Mouse (Mus musculus) heart, adult 2 months (tissue): ENCODE data around the gene Grik3. TPM values are rescaled to one million over a fixed set of nuclear protein-coding genes. Genes with fewer than 3 reads are reported as not detected.
A peak's percentile ranks its signal among the peaks of the same experiment; 100 is the strongest.

ENCODE experiments used
- DNase-seq, 2 experiments: peaks; one replicate each; pipeline ENCODE4 v3.0.0; 2021
- H3K27ac ChIP-seq: fragments of 200-600 bp; 2 replicates; pipeline ENCODE4 v1.8.1; 2022
- H3K27me3 ChIP-seq: fragments of 200-500 bp; 2 replicates; pipeline ENCODE4 v1.6.1; 2012; ENCODE audit warnings: mild to moderate bottlenecking, low read length, inconsistent platforms, mixed read lengths; ENCODE audit not compliant: control insufficient read depth, insufficient read depth
- H3K36me3 ChIP-seq: fragments of 200-500 bp; 2 replicates; pipeline ENCODE4 v1.6.1; 2012; ENCODE audit warnings: low read length, inconsistent platforms; ENCODE audit not compliant: control insufficient read depth, insufficient read depth
- H3K4me1 ChIP-seq: fragments of 200-500 bp; 2 replicates; pipeline ENCODE4 v1.6.1; 2011; ENCODE audit warnings: low read length; ENCODE audit not compliant: control insufficient read depth, insufficient read depth
- H3K4me3 ChIP-seq: fragments of 200-600 bp; 2 replicates; pipeline ENCODE4 v1.8.1; 2022
- H3K79me2 ChIP-seq: fragments of 200-500 bp; replicated peaks from 2 replicates; pipeline ENCODE4 v1.6.1; 2012; ENCODE audit warnings: mild to moderate bottlenecking, inconsistent platforms, low read length, moderate library complexity, mixed read lengths; ENCODE audit not compliant: control insufficient read depth, insufficient read depth
- H3K9ac ChIP-seq: fragments of 200-500 bp; 2 replicates; pipeline ENCODE4 v1.6.1; 2012; ENCODE audit warnings: low read depth, mild to moderate bottlenecking, control low read depth, inconsistent platforms, low read length, mixed read lengths
- CTCF ChIP-seq: fragments of 200-600 bp; IDR thresholded peaks from 2 replicates; pipeline ENCODE4 v1.8.1; 2022; ENCODE audit warnings: antibody characterized with exemption, mild to moderate bottlenecking, moderate library complexity
- EP300 ChIP-seq: fragments of 200-500 bp; IDR thresholded peaks from 2 replicates; pipeline ENCODE4 v1.6.1; 2011; ENCODE audit warnings: low read depth, low read length, control low read depth; ENCODE audit not compliant: insufficient read depth
- POLR2A ChIP-seq: fragments of 200-500 bp; IDR thresholded peaks from 2 replicates; pipeline ENCODE4 v1.6.1; 2011; ENCODE audit warnings: mild to moderate bottlenecking, low read depth, low read length, control low read depth; ENCODE audit not compliant: insufficient read depth
- WGBS: fragments of 180-500 bp; shearing (Covaris S2); methylation state at CpG from one replicate; pipeline ENCODE4 v1.1.7; 2018; 5-methylcytosine and 5-hydroxymethylcytosine counted together
- intact Hi-C: fragments of 180-260 bp; cut with DNase I; formaldehyde crosslinking; loops from one replicate; pipeline ENCODE4 v1.15.1; 2025
- polyA plus RNA-seq: library from polyadenylated mRNA; depleted of rRNA; stranded (reverse); fragments of >200 nt; gene quantifications from 2 replicates; pipeline ENCODE4 v1.2.3, GENCODE M21; 2012
- total RNA-seq, 2 experiments: library from RNA; stranded (reverse); gene quantifications; 2 replicates each; pipeline ENCODE4 v1.2.3; 2021

The Grik3 gene
- total and polyA plus RNA-seq, 3 experiments: 0.14 to 0.25 (median 0.21) TPM

DNA sequence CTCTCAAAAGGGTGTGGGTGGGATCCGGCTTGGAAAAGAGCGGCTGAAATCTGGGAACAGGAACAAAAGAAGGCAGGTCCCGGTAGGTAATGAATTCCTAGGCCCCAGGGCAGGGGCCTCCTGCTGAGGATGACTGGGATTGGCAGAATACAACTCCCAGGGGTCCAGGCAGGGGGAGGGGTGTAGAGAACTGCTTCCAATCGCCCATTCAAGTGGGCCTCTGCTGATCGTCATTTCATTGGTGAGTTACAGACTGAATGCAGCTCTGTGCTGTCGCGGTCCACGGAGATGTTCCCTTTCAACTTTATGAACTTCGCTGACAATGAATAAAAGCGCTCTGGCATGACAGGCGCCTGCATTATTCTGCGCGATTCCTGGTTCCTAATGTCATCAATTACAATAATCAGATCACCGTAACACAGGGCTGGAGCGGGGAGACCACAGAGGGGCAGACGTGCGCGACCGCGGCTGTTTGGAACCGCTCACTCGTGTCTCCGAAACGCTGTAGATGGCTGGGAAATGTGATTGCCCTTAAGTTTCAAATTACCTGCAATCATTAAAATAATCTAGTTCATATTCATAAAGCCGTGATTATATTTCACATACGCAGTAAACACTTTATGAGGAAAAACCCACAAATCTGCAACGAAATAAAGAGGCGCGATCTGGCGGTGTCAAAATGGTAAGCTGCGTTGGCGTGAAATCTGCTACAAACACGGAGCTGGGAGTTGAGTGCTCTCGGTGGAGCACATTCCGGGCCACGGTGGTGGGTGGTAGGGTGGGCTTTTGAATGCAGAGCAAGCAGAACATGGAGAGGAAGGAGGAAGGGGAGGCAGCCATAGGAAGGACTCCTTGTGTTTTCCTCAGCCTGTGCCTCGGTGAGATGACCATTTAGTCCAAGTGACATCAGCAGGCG lies 239.1 kb downstream of the Grik3 start:
- Histone ChIP-seq H3K4me1 (no peaks in the 10 kb centered on the region), H3K36me3 (no peaks in the 10 kb centered on the region), H3K4me3 (no peak overlapping the region), H3K27ac (no peak overlapping the region), H3K27me3 (no peaks in the 10 kb centered on the region; the same call in 1 of the 2 replicates), H3K79me2 (no peaks in the 10 kb centered on the region), H3K9ac (no peak overlapping the region)
- TF ChIP-seq CTCF: no peak
- no peak for TF ChIP-seq POLR2A
- no peak for TF ChIP-seq EP300
- intact Hi-C loops: no loop called here
- no peak for DNase-seq
- WGBS: 12% methylated on average over 38 of the region's 38 CpGs

DNA sequence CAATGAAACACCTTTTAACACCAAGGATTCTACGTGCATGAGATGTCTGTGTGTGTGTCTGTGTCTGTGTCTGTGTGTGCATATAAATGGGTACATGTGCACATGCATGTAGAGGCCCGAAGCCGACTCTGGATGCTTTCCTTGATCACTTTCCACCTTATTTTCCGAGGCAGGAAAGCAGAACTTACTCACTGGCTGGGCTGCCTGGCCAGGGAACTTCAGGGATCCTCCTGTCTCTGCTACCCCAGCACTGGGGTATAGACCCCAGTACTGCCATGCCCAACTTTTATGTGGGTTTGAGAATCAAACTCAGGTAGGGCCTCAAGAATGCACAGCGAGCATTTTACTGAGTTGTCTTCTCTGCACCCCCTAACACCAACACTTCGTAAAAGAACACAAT lies 240.3 kb downstream of the Grik3 start:
- H3K36me3 ChIP-seq: no peaks in the 10 kb centered on the region
- no peaks in the 10 kb centered on the region for H3K4me1 ChIP-seq
- intact Hi-C loops: no loop called here
- H3K27ac ChIP-seq: no peak overlapping the region
- H3K79me2 ChIP-seq: no peaks in the 10 kb centered on the region
- no peak for DNase-seq
- 84% methylated on average over 6 of the region's 6 CpGs for WGBS
- no peak for TF ChIP-seq POLR2A
- no peak for TF ChIP-seq EP300
- TF ChIP-seq CTCF: no peak
- no peak overlapping the region for H3K9ac ChIP-seq
- no peaks in the 10 kb centered on the region; the same call in 1 of the 2 replicates for H3K27me3 ChIP-seq
- H3K4me3 ChIP-seq: no peak overlapping the region

DNA sequence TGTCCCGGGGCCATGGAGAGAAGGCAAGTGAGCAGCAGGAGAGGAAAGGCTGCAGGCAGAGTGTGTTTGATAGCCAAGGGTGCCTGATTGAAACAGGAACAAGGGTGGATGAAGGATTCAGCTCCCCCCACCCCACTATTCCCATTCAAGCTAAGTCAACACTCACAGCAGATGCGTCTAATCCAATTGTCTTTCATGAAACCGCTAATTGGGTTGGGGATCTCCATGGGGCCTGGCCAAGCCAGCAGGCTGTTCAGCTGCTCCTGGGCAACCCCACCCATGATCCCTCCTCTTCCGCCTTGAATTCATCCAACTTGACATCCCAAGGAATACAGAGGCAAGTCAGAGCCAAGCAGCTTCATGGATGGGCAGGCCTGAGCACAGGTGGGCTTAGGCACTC lies 246.3 kb downstream of the Grik3 start:
- no peak for TF ChIP-seq EP300
- TF ChIP-seq POLR2A: no peak
- no peak for TF ChIP-seq CTCF
- Histone ChIP-seq H3K9ac (no peak overlapping the region), H3K27me3 (no peaks in the 10 kb centered on the region), H3K79me2 (no peaks in the 10 kb centered on the region), H3K36me3 (no peaks in the 10 kb centered on the region), H3K4me1 (no peaks in the 10 kb centered on the region), H3K4me3 (no peak overlapping the region), H3K27ac (no peak overlapping the region)
- 55% methylated on average over 4 of the region's 4 CpGs for WGBS
- intact Hi-C loops: no loop called here
- no peak for DNase-seq

DNA sequence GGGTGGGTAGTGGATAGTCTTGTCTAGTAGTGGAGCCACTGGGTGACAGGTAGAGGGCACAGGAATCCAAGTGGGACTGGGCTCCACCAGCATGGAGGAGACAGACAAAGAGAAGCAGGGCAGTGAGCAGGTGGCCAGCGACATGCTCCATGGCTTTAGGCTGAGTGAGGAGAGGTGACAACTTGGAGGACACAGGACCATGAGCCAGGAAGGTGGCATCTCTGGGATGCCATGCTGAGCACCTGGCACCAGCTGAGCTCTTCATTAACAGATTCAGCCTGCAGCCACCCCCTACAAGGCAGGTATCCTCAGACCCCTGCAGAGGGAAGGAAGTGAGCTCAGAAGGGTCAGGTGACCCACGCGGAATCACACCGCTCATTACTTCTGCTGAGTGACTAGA lies 248.3 kb downstream of the Grik3 start:
- Histone ChIP-seq H3K27ac (no peak overlapping the region), H3K79me2 (no peaks in the 10 kb centered on the region), H3K4me3 (no peak overlapping the region), H3K4me1 (no peaks in the 10 kb centered on the region), H3K27me3 (no peaks in the 10 kb centered on the region), H3K9ac (no peak overlapping the region), H3K36me3 (no peaks in the 10 kb centered on the region)
- TF ChIP-seq CTCF (no peak), EP300 (no peak), POLR2A (no peak)
- 80% methylated on average over 4 of the region's 4 CpGs for WGBS
- intact Hi-C loops: no loop called here
- DNase-seq: no peak

DNA sequence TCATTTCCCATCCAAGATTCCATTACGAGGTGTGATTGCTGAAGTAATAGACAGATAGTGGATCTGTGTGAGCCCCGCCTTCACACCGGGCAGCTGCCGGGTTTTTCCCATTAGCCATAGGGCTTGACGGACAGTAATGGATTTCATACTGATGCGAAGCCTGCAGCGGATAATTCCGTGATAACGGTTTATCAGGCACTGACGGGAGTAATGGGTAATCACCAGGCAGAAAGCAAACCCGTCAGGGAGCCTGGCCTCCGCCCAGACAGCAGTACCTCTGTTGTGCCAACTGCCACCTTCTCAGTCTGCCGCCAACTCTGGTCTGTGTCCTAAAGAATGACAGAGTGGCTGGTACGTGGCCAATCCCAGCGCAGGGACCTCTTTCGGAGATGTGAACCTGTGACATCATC lies 251.7 kb downstream of the Grik3 start:
- H3K27ac ChIP-seq: no peak overlapping the region
- no peak overlapping the region for H3K9ac ChIP-seq
- no peaks in the 10 kb centered on the region for H3K27me3 ChIP-seq
- TF ChIP-seq EP300 (no peak), POLR2A (no peak)
- no peaks in the 10 kb centered on the region for H3K79me2 ChIP-seq
- no peak overlapping the region for H3K4me3 ChIP-seq
- intact Hi-C loops: no loop called here
- DNase-seq: no peak
- H3K4me1 ChIP-seq: no peaks in the 10 kb centered on the region
- no peaks in the 10 kb centered on the region for H3K36me3 ChIP-seq
- whole genome bisulfite sequencing: 65% methylated on average over 16 of the region's 16 CpGs

DNA sequence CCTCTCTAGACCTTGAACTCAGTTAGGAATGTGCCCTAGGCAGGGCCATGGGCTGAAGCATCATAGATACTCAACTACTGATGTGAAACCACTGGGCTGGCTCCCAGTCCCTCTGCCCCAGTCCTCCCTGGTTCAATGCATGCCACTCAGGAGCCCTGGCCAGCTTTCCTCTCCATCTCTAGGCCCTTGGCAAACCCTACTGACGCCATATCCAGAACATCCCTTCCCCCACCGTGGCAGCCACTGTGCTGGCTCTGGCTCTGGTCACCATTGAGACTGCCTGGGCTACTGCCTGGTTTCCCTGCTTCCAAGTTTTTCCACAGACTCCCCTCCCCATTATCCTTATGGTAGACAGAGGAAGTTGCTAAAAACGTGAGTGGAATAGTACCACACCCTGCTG lies 255.4 kb downstream of the Grik3 start:
- Histone ChIP-seq H3K36me3 (no peaks in the 10 kb centered on the region), H3K27me3 (no peaks in the 10 kb centered on the region), H3K79me2 (no peaks in the 10 kb centered on the region), H3K4me1 (no peaks in the 10 kb centered on the region), H3K4me3 (no peak overlapping the region), H3K27ac (no peak overlapping the region), H3K9ac (no peak overlapping the region)
- TF ChIP-seq CTCF (no peak), POLR2A (no peak), EP300 (no peak)
- WGBS: 39% methylated on average over 3 of the region's 3 CpGs
- intact Hi-C loops: no loop called here
- DNase-seq: peak in 1 of 2 experiments; percentile 10
